Mouse (Mus musculus) 3134 (cell line): ENCODE data around the gene Rassf3.

Experiments used
- DNase-seq: peaks from one replicate; pipeline ENCODE4 v3.0.0-alpha.2; 2011; ENCODE audit warnings: low spot score; ENCODE audit not compliant: insufficient read length; ENCODE audit errors: extremely low read depth

Rassf3 gene

GRCm38 (mm10) chr10:121492608-121493315, 16.6 kb upstream of the Rassf3 start:
- DNase-seq: no peak

- no peak for DNase-seq
These were observed 13.8 kb upstream of the Rassf3 start for GRCm38 (mm10) chr10:121489941-121490340.

- no peak for DNase-seq
These were observed 12.6 kb upstream of the Rassf3 start for GRCm38 (mm10) chr10:121488623-121489299.

- DNase-seq: no peak
These were observed 11.6 kb upstream of the Rassf3 start for GRCm38 (mm10) chr10:121487716-121488115.

- no peak for DNase-seq
These were observed 10.2 kb upstream of the Rassf3 start for GRCm38 (mm10) chr10:121486350-121486749.

- peak; percentile 34 for DNase-seq
These were observed 7.2 kb upstream of the Rassf3 start for GRCm38 (mm10) chr10:121483364-121483763.

- no peak for DNase-seq
These were observed 5.0 kb upstream of the Rassf3 start for GRCm38 (mm10) chr10:121481141-121481540.

GRCm38 (mm10) chr10:121479987-121480386, 3.8 kb upstream of the Rassf3 start:
- no peak for DNase-seq

GRCm38 (mm10) chr10:121477433-121477832, 1.3 kb upstream of the Rassf3 start:
- DNase-seq: no peak

GRCm38 (mm10) chr10:121476968-121477337, 806 bp upstream of the Rassf3 start:
- DNase-seq: no peak

- DNase-seq: peak; percentile 84
These were observed 438 bp downstream of the Rassf3 start for GRCm38 (mm10) chr10:121475672-121476146.

- DNase-seq: no peak
These were observed 961 bp downstream of the Rassf3 start for GRCm38 (mm10) chr10:121475101-121475671.

GRCm38 (mm10) chr10:121474288-121474687, 1.9 kb downstream of the Rassf3 start:
- no peak for DNase-seq

- DNase-seq: no peak
These were observed 2.4 kb downstream of the Rassf3 start for GRCm38 (mm10) chr10:121473723-121474215.

GRCm38 (mm10) chr10:121472593-121473217, 3.4 kb downstream of the Rassf3 start:
- DNase-seq: no peak

GRCm38 (mm10) chr10:121471570-121472197, 4.5 kb downstream of the Rassf3 start:
- no peak for DNase-seq

- no peak for DNase-seq
These were observed 6.5 kb downstream of the Rassf3 start for GRCm38 (mm10) chr10:121469625-121470024.

- no peak for DNase-seq
These were observed 7.2 kb downstream of the Rassf3 start for GRCm38 (mm10) chr10:121468985-121469384.

- DNase-seq: no peak
These were observed 7.9 kb downstream of the Rassf3 start for GRCm38 (mm10) chr10:121468261-121468660.

GRCm38 (mm10) chr10:121467792-121468191, 8.4 kb downstream of the Rassf3 start:
- DNase-seq: no peak

- no peak for DNase-seq
These were observed 9.1 kb downstream of the Rassf3 start for GRCm38 (mm10) chr10:121467016-121467415.
